14 mouse cellular contexts compared by ENCODE assay signal in genomic region chr13:43629785-43630184, GRCm38 (mm10). TPM values are rescaled to one million over a fixed set of nuclear protein-coding genes. Genes with fewer than 3 reads are reported as not detected.
DNase-seq lines count a peak whose midpoint lies in the region; ATAC-seq and TF ChIP-seq lines count a peak whose summit lies in the region.
"Had no signal": no experiment of that assay in that cellular context is flagged by ENCODE, and none has a peak within 500 bp of the region (broad histone marks: within the 10 kb centered on the region; RNA-seq: fewer than 3 reads in every experiment).

No protein-coding gene starts in this region.

- WGBS in stomach, postnatal 0 days = 42% methylated on average over 7 of the region's 7 CpGs
- WGBS in forebrain, embryonic 12.5 days = 91% methylated on average over 7 of the region's 7 CpGs

- H3K27ac ChIP-seq in stomach, postnatal 0 days (replicated peaks) = no peak overlapping the region
- H3K27ac ChIP-seq in forebrain, embryonic 12.5 days = no peak overlapping the region
- H3K27ac ChIP-seq: liver, embryonic 14.5 days; midbrain, embryonic 13.5 days; neural tube, embryonic 13.5 days had no signal

- H3K4me3 ChIP-seq in stomach, postnatal 0 days (ENCODE audit: low read depth, low read length) = no peak overlapping the region
- H3K4me3 ChIP-seq in forebrain, embryonic 12.5 days (replicated peaks) = no peak overlapping the region
- H3K4me3 ChIP-seq: midbrain, embryonic 13.5 days; neural tube, embryonic 13.5 days had no signal

- peak; percentile 27; the same call in 1 of the 2 replicates for ATAC-seq in frontal cortex, adult (ENCODE audit: low TSS enrichment)
- ATAC-seq in stomach, postnatal 0 days (ENCODE audit: low FRiP score, low TSS enrichment) = peak; percentile 89
- no peak for ATAC-seq in forebrain, embryonic 12.5 days (ENCODE audit: low FRiP score)
- ATAC-seq: forebrain, postnatal 0 days; midbrain, embryonic 13.5 days had no signal

- no peaks in the 10 kb centered on the region for H3K4me1 ChIP-seq in stomach, postnatal 0 days (replicated peaks; ENCODE audit: control insufficient read depth, insufficient read depth)
- H3K4me1 ChIP-seq in forebrain, embryonic 12.5 days = no peaks in the 10 kb centered on the region
- H3K4me1 ChIP-seq: midbrain, embryonic 13.5 days; neural tube, embryonic 13.5 days had no signal

- no peak for TF ChIP-seq CTCF in stomach, postnatal 0 days (IDR thresholded peaks at IDR 0.05; ENCODE audit: low read depth)

- H3K27me3 ChIP-seq in stomach, postnatal 0 days (ENCODE audit: control insufficient read depth, insufficient read depth, low read length) = no peaks in the 10 kb centered on the region
- H3K27me3 ChIP-seq in forebrain, embryonic 12.5 days = no peaks in the 10 kb centered on the region
- H3K27me3 ChIP-seq: midbrain, embryonic 13.5 days; neural tube, embryonic 13.5 days had no signal

- H3K4me2 ChIP-seq in stomach, postnatal 0 days (replicated peaks; ENCODE audit: low read depth) = no peak overlapping the region
- no peak overlapping the region for H3K4me2 ChIP-seq in forebrain, embryonic 12.5 days
- H3K4me2 ChIP-seq: midbrain, embryonic 13.5 days; neural tube, embryonic 13.5 days had no signal

- no peaks in the 10 kb centered on the region for H3K36me3 ChIP-seq in stomach, postnatal 0 days (ENCODE audit: control insufficient read depth, insufficient read depth, low read length)
- no peaks in the 10 kb centered on the region for H3K36me3 ChIP-seq in forebrain, embryonic 12.5 days (replicated peaks)
- H3K36me3 ChIP-seq: midbrain, embryonic 13.5 days; neural tube, embryonic 13.5 days had no signal

- DNase-seq in frontal cortex, adult 2 months (ENCODE audit: extremely low spot score in 1 of 2, low spot score in 1 of 2) = no peak
- DNase-seq in urinary bladder, postnatal 14 days (ENCODE audit: low spot score) = peak; percentile 71
- no peak for DNase-seq in urinary bladder, postnatal 10 days (ENCODE audit: low spot score)
- peak; percentile 91 to 95 for DNase-seq in cerebellum, postnatal 14 days
- peak; percentile 80 for DNase-seq in stomach, postnatal 0 days (ENCODE audit: low spot score)
- DNase-seq in spleen, postnatal 36 days (ENCODE audit: low spot score in 2 of 2) = no peak
- DNase-seq: forebrain, postnatal 0 days; kidney, adult 9 months; thymus, postnatal 14 days had no signal

- TF ChIP-seq EP300 in stomach, postnatal 0 days (optimal IDR thresholded peaks at IDR 0.05) = no peak

- no peak overlapping the region for H3K9ac ChIP-seq in stomach, postnatal 0 days (ENCODE audit: low read length)
- H3K9ac ChIP-seq in forebrain, embryonic 12.5 days = no peak overlapping the region
- H3K9ac ChIP-seq: forebrain, postnatal 0 days; liver, embryonic 14.5 days; midbrain, embryonic 13.5 days; neural tube, embryonic 13.5 days had no signal

- H3K9me3 ChIP-seq in stomach, postnatal 0 days (ENCODE audit: control insufficient read depth, low read length) = no peaks in the 10 kb centered on the region
- no peaks in the 10 kb centered on the region for H3K9me3 ChIP-seq in forebrain, embryonic 12.5 days
- H3K9me3 ChIP-seq: neural tube, embryonic 13.5 days had no signal

RNA-seq across cellular contexts. Expression of gene Rnf182, which starts 14.3 kb away (rescaled TPM):
- 7.9 and 8.0 TPM in 2 replicates for polyA plus RNA-seq in frontal cortex, adult 2 months (2012; rRNA removed)
- 0.33 and 0.38 TPM in 2 replicates for polyA plus RNA-seq in stomach, postnatal 0 days (2015; fragmentation: Nextera tagmentation; extraction: Ambion mirVana)
- 17.0 and 18.7 TPM in 2 replicates for polyA plus RNA-seq in forebrain, embryonic 12.5 days (2016; fragmentation: Nextera tagmentation; extraction: Ambion mirVana)

Comparison
In these comparisons a context has a peak if more than half of its experiments do, and no peak if none do; other contexts are left out.
1. DNase-seq: peak in urinary bladder, postnatal 14 days (single experiment), cerebellum, postnatal 14 days (2 of 2) and stomach, postnatal 0 days (single experiment); none in frontal cortex, adult 2 months (0 of 2), urinary bladder, postnatal 10 days (single experiment) and spleen, postnatal 36 days (0 of 2).